Mouse (Mus musculus): ENCODE measurements at regions not wholly inside any gene's neighbourhood (a gene's known extent, or its start where the extent isn't known, plus 50 kb on each side); places are given as distances from the start of the nearest gene placed in this dataset.

- no peak for TF ChIP-seq GATA4 (IDR thresholded peaks at IDR 0.05; ENCODE audit: insufficient replicate concordance, low read length)
Measured at GRCm38 (mm10) chr13:107730976-107731375, 313.3 kb upstream of the Smim15 start.

DNA sequence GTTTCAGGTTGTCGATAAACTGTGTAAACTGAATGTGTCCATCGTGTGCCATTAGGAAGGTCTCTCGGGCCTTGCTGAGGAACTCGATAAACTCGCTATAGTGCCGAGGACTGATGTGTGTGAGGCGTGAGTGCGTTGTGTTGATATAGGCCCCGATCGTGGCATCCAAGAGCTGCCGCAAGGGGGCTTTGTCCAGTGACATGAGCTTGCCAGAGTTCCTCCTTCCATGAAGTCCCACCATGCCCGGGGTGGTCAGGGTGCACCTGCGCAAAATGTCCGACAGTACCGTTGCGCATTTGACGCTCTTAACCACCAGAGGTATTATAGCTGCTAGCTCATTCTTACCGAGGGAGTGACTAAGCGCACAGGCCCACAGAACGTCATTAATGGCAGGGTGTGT lies 317.8 kb upstream of the Smim15 start:
- TF ChIP-seq GATA4 (IDR thresholded peaks at IDR 0.05; ENCODE audit: insufficient replicate concordance, low read length) = no peak

DNA sequence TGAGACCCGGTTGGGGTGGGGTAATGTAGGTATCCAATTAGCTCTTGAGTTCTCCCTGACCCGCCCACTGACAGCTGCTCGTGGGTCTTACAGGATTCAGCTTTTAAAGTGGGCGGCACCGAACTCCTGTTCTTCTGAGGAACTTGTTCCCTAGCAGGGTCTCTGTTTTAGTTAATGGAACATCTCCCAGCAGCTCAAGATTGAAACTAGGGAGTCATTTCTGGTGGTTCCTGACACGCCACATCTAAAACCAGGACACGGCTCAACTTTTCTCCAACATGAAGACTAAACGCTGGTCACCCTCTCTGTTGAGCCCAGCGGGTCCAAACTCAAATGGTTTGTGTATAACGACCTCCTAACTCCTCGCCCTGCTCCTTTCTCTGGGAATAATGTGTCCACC lies 322.3 kb upstream of the Smim15 start:
- no peak for TF ChIP-seq GATA4 (IDR thresholded peaks at IDR 0.05; ENCODE audit: insufficient replicate concordance, low read length)

DNA sequence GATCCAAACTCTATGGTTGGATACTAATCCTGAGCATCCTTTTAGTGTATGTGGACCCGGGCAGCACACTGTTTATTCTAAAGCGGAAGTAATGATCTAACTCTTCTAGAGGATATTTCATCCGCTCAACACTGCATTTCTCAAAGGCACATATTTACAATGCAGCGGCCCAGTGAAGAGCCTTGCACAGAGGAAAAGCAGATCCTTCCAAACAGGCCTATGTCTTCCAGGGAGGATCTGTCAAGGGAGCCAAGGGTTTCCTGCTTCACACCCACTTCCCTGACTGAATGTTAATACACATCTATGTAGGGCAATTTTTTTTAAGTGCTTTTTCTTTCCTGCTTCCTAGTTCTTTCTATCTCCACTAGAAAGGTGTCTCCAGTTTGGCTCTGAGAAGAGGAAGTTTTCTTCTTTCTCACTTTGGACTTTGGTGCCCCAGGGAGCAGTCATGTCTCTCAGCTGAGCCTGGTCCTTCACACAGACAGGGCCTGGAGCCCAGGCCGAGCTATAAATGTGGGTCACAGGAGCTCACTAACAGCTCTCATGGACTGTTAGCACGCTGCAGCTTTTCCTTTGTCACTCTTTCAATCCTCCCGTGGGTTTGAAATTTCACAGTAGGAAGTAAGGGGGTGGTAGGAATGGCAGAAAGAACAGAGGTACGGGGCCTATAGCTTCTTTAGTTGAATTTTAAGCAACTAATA lies 323.2 kb upstream of the Smim15 start:
- TF ChIP-seq GATA4 (IDR thresholded peaks at IDR 0.05; ENCODE audit: insufficient replicate concordance, low read length) = no peak

- no peak for TF ChIP-seq GATA4 (IDR thresholded peaks at IDR 0.05; ENCODE audit: insufficient replicate concordance, low read length)
Measured at GRCm38 (mm10) chr13:107718973-107719620, 325.1 kb upstream of the Smim15 start.

DNA sequence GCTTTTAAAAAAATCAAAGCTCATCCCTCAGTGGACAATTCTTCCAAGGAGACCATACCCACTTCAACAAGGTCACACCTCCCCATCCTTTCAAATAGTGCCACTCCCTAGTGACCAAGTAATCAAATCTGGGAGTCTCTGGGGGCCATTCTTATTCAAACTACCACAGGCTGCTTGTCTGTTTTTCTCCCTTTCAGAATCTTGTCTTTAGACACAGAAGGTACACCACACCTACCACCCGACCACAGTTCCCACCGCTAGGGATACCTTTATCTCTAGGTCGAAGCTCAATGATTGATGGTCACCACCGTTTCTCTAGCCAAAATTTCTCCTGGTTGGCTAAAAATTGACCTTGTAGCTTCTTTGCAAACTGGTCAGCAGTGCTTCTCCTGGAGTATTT lies 328.6 kb upstream of the Smim15 start:
- TF ChIP-seq GATA4 (IDR thresholded peaks at IDR 0.05; ENCODE audit: insufficient replicate concordance, low read length) = no peak

GRCm38 (mm10) chr13:107714001-107714400 lies 330.2 kb upstream of the Smim15 start:
- TF ChIP-seq GATA4 (IDR thresholded peaks at IDR 0.05; ENCODE audit: insufficient replicate concordance, low read length) = no peak

DNA sequence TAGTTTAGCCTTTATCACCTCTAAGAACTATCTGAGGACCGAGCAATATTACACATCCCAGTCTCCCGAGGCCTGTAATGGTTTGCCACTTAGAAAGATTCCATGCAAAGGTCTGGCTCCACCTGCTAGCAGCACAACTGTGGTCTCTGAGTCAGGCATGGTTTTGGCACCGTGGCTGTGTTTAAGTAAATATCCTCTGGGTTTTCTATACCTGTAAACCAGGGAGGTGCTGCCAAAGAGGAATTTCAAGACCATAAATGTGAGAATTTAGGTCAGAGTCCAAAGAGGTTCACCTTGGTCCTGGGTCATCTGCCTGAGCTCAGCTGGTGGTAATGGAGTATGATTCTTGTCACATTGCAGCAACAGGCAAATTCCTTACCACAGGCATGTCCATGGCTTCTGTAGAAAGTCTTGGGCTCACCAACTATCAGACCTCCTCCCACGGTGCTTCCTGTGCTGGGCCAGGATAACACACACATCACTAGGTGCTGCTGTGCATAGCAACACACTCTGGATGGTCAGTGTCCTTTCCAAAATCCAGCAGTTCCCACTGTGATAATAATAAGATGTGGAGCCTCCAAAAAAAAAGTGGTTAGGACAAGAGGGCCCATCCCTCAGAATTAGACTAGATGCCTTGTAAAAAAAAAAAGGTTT lies 332.8 kb upstream of the Smim15 start:
- no peak for TF ChIP-seq GATA4 (IDR thresholded peaks at IDR 0.05; ENCODE audit: insufficient replicate concordance, low read length)

DNA sequence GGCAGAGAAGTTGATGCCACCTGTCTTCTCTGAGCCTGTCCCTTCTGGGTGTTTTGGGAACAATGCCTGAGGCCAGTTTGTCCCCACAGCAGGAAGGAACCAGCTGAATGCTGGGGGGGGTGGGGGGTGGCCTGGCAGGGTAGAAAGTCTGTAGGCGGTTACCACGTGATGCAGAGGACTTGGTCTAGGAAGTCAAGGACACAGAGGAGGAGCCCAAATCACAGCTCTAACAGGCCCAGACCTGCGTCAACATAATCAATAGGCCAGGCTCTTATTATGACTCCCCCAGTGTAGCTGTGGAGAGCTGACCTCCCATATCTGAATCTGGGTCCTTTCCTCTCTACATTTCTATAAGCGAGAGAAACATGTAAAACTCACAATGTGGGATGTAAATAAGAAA lies 333.9 kb upstream of the Smim15 start:
- no peak for TF ChIP-seq GATA4 (IDR thresholded peaks at IDR 0.05; ENCODE audit: insufficient replicate concordance, low read length)

DNA sequence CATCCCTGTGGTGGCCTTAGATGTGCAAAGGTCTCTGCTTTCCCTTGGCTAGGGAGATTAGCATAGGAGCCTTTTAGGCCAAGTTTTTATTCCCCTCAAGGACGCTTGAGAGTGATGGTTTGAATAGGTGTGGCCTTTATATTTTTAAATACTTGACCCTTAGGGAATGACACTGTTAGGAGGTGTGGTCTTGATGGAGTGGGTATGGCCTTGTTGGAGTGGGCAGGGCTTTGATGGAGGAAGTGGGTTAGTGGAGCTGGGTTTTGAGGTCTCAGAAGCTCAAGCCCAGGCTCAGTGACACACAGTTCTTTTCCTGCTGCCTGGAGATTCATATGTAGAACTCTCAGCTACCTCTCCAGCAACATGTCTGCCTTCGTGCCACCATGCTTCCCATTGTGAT lies 334.4 kb upstream of the Smim15 start:
- TF ChIP-seq GATA4 (IDR thresholded peaks at IDR 0.05; ENCODE audit: insufficient replicate concordance, low read length) = no peak

GRCm38 (mm10) chr13:107703736-107704135 lies 340.5 kb upstream of the Smim15 start:
- TF ChIP-seq GATA4 (IDR thresholded peaks at IDR 0.05; ENCODE audit: insufficient replicate concordance, low read length) = no peak

GRCm38 (mm10) chr13:107700268-107701139 lies 343.7 kb upstream of the Smim15 start:
- TF ChIP-seq GATA4 (IDR thresholded peaks at IDR 0.05; ENCODE audit: insufficient replicate concordance, low read length) = no peak

DNA sequence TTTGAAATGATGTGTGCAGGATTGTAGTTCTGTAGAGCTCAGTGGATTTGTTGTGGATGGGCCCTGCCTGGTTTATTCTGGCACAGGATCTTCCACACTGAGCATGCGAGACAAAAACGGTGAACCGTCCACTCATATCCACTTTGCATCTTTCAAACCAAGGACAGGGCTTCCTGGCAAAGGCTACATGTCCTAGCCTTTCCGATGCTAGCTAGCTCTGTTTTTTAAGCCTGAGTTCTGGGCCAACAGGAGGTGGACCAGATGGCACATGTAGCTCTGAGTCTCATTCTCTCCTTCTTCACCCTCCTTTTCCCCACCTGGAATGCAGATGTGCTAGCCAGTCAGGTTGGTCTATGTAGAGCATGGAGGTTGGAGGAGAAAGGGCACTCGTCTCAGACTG lies 345.0 kb upstream of the Smim15 start:
- no peak for TF ChIP-seq GATA4 (IDR thresholded peaks at IDR 0.05; ENCODE audit: insufficient replicate concordance, low read length)

- TF ChIP-seq GATA4 (IDR thresholded peaks at IDR 0.05; ENCODE audit: insufficient replicate concordance, low read length) = no peak
Measured at GRCm38 (mm10) chr13:107698345-107698744, 345.9 kb upstream of the Smim15 start.

DNA sequence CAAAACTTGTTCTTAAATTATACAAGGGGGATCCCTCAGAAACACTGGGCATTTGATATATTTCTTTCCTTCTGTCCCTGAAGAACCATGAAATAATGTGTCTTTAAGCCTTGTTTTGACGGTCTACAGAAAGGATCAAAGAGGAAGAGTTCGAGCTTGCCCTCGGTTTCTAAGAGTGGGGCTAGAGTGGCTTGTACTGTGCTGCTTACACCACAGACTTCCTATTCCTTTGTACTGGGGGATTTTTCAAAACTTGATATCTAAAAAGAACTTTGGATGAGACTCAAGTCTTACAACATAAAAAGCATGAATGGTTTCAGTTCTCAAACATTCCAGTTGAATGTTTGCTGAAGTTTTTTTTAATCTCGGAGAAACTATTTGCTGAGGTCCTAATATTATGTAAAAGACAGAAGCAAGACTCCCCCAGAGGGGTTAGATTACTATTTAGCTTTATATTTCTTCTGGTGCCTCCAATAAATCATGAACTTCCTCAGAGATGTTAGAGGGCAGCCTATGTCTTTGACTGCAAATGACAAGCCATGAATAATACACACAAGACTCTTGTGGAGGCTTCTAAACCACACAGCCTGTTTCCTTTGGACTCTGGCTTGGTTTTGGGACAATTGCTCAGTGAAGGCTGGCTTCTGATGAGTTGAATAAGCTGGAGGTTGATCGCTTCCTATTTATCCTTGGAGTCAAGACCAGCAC lies 352.0 kb upstream of the Smim15 start:
- TF ChIP-seq GATA4 (IDR thresholded peaks at IDR 0.05; ENCODE audit: insufficient replicate concordance, low read length) = no peak
